Mouse (Mus musculus) G1E-ER4 (cell line): Measurements from ENCODE around the gene 1700013G24Rik. TPM values are rescaled to one million over a fixed set of nuclear protein-coding genes. Genes with fewer than 3 reads are reported as not detected.

Source experiments
- GATA1 ChIP-seq: IDR thresholded peaks from one replicate; pipeline ENCODE4 v1.8.0; 2012; ENCODE audit warnings: low read length, inconsistent platforms
- polyA plus RNA-seq: library from polyadenylated mRNA; stranded (reverse); fragments of >175 nt; gene quantifications from 2 replicates; pipeline ENCODE4 v1.2.3, GENCODE M21; 2012

The 1700013G24Rik gene
- not detected in 2 replicates for polyA plus RNA-seq

- no peak for TF ChIP-seq GATA1
These were observed at the start of gene 1700013G24Rik for GRCm38 (mm10) chr4:137453234-137453767. 1700013G24Rik (plus strand) TSS chr4:137453284.

DNA sequence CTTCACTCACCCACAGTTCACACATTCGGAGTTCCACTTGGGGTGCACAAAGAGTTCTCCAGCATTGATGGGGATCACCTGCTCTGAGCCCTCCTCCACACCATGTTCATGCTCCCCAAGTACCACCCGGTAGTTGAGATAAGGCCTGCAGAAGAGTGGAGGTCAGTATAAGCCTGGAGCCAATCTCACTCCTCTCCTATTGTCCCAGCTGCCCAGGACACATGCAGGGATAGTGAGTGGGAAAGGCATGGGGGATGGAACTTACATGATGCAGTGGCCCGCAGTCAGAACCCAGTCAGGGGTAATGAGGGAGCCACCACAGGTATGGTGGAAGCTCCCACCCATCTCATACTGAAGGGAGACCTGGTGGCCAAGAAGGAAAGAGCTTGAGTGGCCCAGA is 47.5 kb upstream of the 1700013G24Rik start:
- no peak for TF ChIP-seq GATA1

DNA sequence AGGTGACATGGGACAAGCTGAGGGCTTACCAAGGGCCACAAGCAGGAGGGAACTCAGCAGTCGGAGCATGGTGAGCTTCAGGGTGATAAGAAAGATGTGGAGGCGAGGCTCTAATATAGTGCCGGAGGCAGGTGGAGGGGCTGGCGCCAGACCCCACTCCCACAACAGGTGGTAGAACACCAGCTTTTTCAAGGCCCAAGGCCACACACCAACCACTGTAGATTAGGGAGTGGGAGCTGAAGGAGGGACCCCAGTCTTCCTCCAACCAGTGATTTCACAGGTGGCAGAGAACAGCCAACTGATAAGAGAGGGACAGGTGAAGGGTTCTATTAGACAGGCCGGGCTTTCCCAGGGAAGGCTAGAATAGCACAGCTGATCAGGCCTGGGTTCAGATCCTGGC is 43.4 kb upstream of the 1700013G24Rik start, which contains the start of gene Cela3a:
Gene Cela3a (minus strand): TSS at position 101 of the 400 bp plus-strand sequence.
- no peak for TF ChIP-seq GATA1

DNA sequence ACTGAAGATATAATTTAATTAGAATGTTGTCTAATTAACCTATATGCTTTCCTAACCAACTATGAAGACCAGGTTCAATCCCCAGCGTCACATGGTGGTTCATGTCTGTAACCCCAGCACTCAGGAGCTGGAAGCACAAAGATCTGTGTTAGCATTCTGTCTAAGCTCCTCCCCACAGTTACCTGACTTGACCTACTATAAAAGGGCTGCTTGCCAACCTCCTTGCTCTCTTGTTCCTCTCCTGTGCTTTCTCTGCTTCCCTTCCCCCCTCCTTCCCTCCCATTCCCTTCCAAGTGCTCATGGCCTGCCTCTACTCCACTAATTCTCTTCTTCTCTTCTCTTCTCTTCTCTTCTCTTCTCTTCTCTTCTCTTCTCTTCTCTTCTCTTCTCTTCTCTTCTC is 38.1 kb upstream of the 1700013G24Rik start:
- no peak for TF ChIP-seq GATA1

DNA sequence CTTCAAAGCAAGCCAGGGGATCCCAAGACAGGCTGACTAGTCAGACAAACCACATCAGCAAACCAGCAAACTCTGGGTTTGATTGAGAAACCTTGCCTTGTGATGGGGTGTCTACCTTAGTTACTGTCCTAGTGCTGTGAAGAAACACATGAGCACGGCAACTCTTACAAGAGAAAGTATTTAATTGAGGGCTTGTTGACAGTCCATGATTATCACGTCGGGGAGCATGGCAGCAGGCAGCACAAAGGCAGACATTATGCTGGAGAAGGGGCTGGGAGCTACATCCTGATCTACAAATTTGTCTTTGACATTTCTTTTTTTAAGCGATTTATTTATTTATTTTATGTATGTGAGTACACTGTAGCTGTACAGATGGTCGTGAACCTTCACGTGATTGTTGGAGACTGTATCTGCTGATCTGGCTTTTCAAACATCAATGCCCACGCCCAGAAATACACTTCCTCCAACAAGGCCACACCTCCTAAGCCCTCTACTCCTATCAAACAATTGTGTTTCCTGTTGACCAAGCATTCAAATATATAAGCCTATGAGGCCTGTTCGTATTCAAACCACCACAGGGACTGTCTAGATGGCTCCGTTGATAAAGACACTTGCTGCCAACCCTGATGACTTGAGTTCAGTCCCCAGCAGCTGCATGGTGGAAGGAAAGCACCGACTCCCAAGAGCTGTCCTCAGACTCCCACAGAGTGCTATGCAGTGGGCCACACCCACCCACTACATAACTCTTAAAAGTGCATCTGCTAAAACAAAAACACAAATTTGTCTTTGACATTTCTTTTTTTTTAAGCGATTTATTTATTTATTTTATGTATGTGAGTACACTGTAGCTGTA is 35.1 kb upstream of the 1700013G24Rik start:
- no peak for TF ChIP-seq GATA1

GRCm38 (mm10) chr4:137430502-137430901 is 22.6 kb upstream of the 1700013G24Rik start, which contains the start of gene Cela3b:
Cela3b (minus strand) TSS chr4:137430540.
- TF ChIP-seq GATA1 = no peak

DNA sequence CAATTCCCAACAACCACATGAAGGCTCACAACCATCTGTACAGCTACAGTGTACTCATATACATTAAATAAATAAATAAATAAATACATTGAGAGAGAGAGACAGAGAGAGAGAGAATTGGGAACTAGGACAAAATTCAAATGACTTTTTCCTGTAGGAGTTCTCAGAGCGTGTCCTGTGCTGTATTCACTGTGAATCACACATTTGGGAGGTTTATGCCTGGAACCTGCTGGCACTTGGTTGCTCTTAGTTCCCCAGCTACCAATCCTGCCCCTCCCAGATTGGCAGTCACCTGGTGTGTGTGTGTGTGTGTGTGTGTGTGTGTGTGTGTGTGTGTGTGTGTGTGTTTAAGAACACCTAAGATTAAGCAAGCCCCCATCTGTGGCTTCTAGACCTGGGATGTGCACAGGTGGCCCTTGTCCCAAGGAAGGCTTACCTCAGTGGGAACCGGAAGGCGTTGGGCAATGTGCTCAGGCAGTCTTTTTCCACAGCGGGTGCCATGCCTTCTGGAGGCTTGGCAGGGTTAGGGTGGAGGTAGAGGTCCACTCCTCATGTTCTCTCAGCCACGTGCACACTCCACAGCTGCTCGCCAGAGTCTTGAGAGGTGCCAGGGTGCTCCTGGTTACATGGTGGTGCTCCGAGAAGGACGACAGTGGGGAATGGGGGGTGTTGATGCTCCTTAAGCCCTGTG is 16.0 kb upstream of the 1700013G24Rik start:
- TF ChIP-seq GATA1 = no peak

DNA sequence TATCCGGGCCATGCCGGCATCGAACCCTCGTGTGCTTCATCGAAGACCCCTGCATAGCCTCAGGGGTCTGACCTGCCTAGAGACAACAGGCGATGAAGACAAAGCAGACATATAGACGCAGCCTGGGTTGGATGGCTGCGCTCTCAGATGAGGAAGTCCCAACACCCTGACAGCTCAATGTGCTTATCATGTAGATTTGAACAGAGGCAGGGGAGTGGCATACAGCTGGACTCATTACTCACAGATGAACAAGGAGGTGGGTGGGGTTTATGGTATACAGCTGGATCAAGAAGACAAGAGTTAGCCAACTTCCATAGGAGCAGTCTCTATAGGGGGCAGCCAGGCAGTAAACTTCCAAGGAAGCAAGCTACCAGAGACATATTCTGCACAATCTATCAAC is 14.2 kb upstream of the 1700013G24Rik start:
- no peak for TF ChIP-seq GATA1

DNA sequence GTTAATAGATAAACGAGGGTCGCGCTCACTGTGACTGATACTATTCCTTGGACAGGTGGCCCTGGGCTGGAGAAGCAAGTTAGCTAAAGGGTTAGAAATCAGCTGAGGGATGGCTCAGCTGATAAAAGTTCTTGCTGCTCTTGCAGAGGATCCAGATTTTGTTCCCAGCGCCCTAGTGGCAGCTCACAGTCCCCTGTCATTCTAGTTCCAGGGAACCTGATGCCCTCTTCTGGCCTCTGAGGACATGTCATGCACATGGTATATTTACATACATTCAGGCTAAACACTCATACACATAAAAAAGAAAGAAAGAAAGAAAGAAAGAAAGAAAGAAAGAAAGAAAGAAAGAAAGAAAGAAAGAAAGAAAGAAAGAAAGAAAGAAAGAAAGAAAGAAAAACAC is 11.8 kb upstream of the 1700013G24Rik start:
- TF ChIP-seq GATA1 = no peak

DNA sequence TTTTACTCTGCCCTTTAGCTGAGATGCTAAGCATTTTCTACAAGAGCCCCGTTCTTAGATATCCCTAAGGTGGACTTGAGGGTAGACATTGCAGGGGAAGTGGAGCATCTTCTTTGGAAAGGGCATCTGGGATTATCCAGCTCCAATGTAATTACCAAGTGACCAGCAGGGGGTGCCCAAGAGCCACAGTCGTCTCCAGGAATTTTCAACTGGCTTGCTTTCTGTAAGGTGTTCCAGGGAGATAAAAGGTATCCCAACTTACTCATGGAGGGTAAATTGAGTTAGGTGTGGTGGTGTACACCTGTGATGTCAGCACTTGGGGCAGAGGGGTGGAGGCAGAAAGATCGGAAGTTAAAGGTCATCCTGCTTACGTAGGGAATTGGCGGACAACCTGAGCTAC is 9.5 kb upstream of the 1700013G24Rik start:
- TF ChIP-seq GATA1 = no peak

DNA sequence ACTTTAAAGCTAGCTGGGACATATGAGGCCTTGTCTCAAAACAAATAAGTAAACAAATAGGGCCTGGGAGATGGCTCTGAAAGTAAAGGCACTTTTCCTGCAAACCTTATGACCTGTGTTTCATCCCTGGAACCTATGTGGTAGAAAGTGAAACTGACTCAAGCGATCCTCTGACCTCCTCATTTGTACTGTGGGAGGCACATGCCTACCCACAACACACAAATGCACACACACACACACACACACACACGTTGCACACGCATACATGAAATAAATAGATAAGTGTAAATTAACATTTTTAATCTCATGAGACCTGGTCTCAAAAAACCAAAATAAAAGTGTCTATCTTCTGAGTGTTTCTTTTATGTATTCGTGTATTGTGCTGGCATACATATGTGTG is 7.2 kb upstream of the 1700013G24Rik start:
- TF ChIP-seq GATA1 = no peak

DNA sequence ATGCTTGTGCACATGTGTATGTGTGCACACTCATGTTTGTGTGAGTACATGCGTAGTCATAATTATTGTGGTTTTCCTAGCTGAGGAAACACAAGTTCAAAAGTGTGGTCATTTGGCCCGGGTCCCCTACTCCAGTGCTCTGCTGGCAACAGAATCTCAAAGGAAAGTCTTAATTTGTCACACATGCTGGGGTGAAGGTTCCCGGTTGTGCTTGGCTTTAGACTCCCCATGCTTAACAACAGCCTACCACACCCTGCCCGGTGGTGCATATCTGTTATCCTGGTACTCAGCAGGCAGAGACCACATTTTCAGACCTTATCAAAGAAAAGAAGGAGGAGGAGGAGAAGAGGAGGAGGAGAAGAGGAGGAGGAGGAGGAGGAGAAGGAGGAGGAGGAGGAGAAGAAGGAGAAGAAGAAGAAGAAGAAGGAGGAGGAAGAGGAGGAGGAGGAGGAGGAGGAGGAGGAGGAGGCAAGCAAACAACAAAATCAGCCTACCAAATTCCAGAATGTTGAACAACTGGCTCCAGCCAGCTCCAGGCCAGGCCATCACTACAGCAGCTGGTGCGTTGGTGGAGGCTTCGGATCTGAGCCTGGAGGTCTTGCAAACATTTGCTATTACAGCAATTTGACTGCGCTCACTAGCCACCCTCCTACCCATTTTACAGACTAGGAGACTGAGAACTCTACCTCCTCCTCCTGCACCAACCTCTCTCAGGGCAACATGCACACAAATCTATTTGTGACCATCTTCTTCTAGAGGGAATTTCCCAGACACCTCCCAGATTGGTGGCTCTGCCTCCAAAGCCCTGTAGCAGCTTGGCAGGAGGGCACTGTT is 5.5 kb upstream of the 1700013G24Rik start:
- TF ChIP-seq GATA1 = no peak

- TF ChIP-seq GATA1 = no peak
These were observed 4.9 kb upstream of the 1700013G24Rik start for GRCm38 (mm10) chr4:137448197-137448596.

GRCm38 (mm10) chr4:137448641-137449040 is 4.4 kb upstream of the 1700013G24Rik start:
- no peak for TF ChIP-seq GATA1

DNA sequence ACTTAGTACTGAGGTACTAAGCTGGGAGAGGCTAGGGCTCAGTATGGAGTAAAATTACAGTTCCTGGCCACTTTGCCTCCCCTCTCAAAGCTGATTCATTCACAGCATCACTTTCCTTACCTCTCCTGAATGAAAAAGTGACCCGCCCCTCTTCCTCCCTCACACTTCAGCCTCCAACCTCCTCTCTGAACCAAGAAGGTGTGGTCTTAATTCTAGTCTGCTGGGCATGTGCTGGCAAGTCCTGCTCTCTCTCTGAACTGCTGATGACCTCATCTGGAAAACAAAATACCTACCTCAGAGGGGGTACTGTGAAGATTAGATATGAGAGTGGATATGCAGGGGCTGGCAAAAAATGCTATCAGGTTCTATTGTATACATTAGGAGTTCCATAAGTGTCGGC is 4.0 kb upstream of the 1700013G24Rik start:
- TF ChIP-seq GATA1 = no peak
